Comparison of ENCODE assay signal across 8 mouse cellular contexts in the genomic region with DNA sequence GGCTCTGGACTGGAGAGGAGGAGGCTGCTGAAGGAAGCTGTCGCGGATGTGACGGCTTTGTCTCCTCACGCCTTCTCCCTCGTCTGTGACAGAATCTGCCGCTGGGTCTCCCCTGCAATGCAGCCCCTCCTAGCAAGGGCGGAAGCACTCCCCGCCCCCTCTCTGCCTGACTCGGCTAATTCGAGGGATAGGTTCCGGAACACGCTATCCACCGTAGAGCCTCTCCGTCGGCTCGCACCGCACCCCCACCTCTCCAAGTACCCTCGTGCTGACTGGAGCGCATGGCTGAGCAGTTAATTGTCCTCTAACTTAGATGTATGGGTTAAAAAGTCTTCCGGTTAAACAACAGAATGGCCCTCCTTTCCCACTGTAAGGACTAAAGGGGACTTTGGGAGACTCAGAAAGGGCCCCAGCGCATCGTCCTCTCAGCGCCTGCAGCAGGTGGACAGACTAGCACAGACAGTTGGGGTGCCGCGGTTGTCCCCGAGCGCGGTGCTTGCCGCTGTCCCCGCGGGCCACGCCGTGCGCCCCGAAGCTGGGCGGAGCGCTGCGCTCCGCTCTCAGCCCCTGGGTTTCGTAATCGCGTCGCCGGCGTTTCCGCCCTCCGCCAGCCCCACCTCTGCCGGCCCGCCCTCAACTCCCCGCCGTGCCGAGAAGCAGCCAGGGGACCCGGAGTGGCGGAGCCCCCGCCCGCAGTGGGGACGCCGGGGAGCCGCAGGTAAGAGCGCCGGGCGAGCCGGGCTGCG. TPM values are rescaled to one million over a fixed set of nuclear protein-coding genes. Genes with fewer than 3 reads are reported as not detected.
A peak's percentile ranks its signal among the peaks of the same experiment; 100 is the strongest.
DNase-seq lines count a peak whose midpoint lies in the region; ATAC-seq and TF ChIP-seq lines count a peak whose summit lies in the region.

TSS of gene Cdc42se1 (plus strand) at position 585 of the 746 bp plus-strand sequence.

- H3K27ac ChIP-seq in bone marrow macrophage, adult 2 months (ENCODE audit: insufficient read depth, low read depth, low read length), result peak within 1 kb of the TSS; percentile 99
- peak within 1 kb of the TSS; percentile 99 for H3K27ac ChIP-seq in embryonic facial prominence, embryonic 15.5 days (replicated peaks)
- H3K27ac ChIP-seq in kidney, embryonic 14.5 days (ENCODE audit: low read depth, low read length), result peak within 1 kb of the TSS; percentile 91
- H3K27ac ChIP-seq in limb, embryonic 14.5 days (replicated peaks; ENCODE audit: low read depth, low read length), result peak within 1 kb of the TSS; percentile 86
- H3K27ac ChIP-seq in midbrain, embryonic 16.5 days (ENCODE audit: low read length), result peak within 1 kb of the TSS; percentile 98

- peak; percentile 9; the same call in 1 of the 2 replicates for TF ChIP-seq POLR2A in bone marrow macrophage, adult 2 months (IDR thresholded peaks at IDR 0.05; ENCODE audit: borderline replicate concordance, low read depth, low read length)
- TF ChIP-seq POLR2A in limb, embryonic 14.5 days (IDR thresholded peaks at IDR 0.05; ENCODE audit: borderline replicate concordance, extremely low read depth, insufficient read depth, insufficient read length), result peak; percentile 83; the same call in 1 of the 2 replicates

- peaks cover 18% of the 10 kb centered on the region for H3K4me1 ChIP-seq in bone marrow macrophage, adult 2 months (ENCODE audit: control insufficient read depth, insufficient read depth, low read length)
- peaks cover 37% of the 10 kb centered on the region for H3K4me1 ChIP-seq in embryonic facial prominence, embryonic 15.5 days
- H3K4me1 ChIP-seq in kidney, embryonic 14.5 days (ENCODE audit: control insufficient read depth, insufficient read depth, low read length), result peaks cover 32% of the 10 kb centered on the region
- H3K4me1 ChIP-seq in limb, embryonic 14.5 days (ENCODE audit: control insufficient read depth, insufficient read depth, low read length), result peaks cover 28% of the 10 kb centered on the region
- peaks cover 42% of the 10 kb centered on the region for H3K4me1 ChIP-seq in midbrain, embryonic 16.5 days (ENCODE audit: control insufficient read depth, insufficient read depth, low read length)

- peak within 1 kb of the TSS; percentile 76 for H3K4me2 ChIP-seq in embryonic facial prominence, embryonic 15.5 days (replicated peaks)
- peak within 1 kb of the TSS; percentile 90 for H3K4me2 ChIP-seq in kidney, embryonic 14.5 days (replicated peaks; ENCODE audit: low read depth, low read length)
- peak within 1 kb of the TSS; percentile 73 for H3K4me2 ChIP-seq in limb, embryonic 14.5 days (replicated peaks; ENCODE audit: low read depth, low read length, severe bottlenecking)
- peak within 1 kb of the TSS; percentile 89 for H3K4me2 ChIP-seq in midbrain, embryonic 16.5 days (ENCODE audit: low read length)

- peak within 1 kb of the TSS; percentile 91 for H3K9ac ChIP-seq in embryonic facial prominence, embryonic 15.5 days
- peak within 1 kb of the TSS; percentile 93 for H3K9ac ChIP-seq in kidney, embryonic 14.5 days (ENCODE audit: low read depth, low read length)
- peak within 1 kb of the TSS; percentile 84 for H3K9ac ChIP-seq in limb, embryonic 14.5 days (ENCODE audit: low read depth, low read length, severe bottlenecking)
- H3K9ac ChIP-seq in midbrain, embryonic 16.5 days (ENCODE audit: low read depth, low read length), result peak within 1 kb of the TSS; percentile 90

- no peak for TF ChIP-seq CTCF in bone marrow macrophage, adult 2 months (IDR thresholded peaks at IDR 0.05; ENCODE audit: low read depth, low read length)

- peak within 1 kb of the TSS; percentile 88 for H3K4me3 ChIP-seq in bone marrow macrophage, adult 2 months (ENCODE audit: insufficient read depth, low read length)
- peak within 1 kb of the TSS; percentile 89 for H3K4me3 ChIP-seq in embryonic facial prominence, embryonic 15.5 days (replicated peaks)
- peak within 1 kb of the TSS; percentile 79 for H3K4me3 ChIP-seq in kidney, embryonic 14.5 days (ENCODE audit: low read length)
- peak within 1 kb of the TSS; percentile 75 for H3K4me3 ChIP-seq in limb, embryonic 14.5 days (replicated peaks; ENCODE audit: low read length)
- peak within 1 kb of the TSS; percentile 84 for H3K4me3 ChIP-seq in midbrain, embryonic 16.5 days (ENCODE audit: low read depth, low read length)

- peaks cover 33% of the 10 kb centered on the region for H3K36me3 ChIP-seq in embryonic facial prominence, embryonic 15.5 days
- H3K36me3 ChIP-seq in kidney, embryonic 14.5 days (ENCODE audit: control insufficient read depth, insufficient read depth, low read length), result peaks cover 34% of the 10 kb centered on the region
- peaks cover 35% of the 10 kb centered on the region for H3K36me3 ChIP-seq in limb, embryonic 14.5 days (ENCODE audit: control insufficient read depth, insufficient read depth, low read length)
- peaks cover 22% of the 10 kb centered on the region for H3K36me3 ChIP-seq in midbrain, embryonic 16.5 days (ENCODE audit: control insufficient read depth, insufficient read depth, low read length)

- WGBS in embryonic facial prominence, embryonic 15.5 days, result under 1% methylated on average over 62 of the region's 64 CpGs
- WGBS in kidney, embryonic 14.5 days, result under 1% methylated on average over 54 of the region's 64 CpGs
- WGBS in limb, embryonic 14.5 days, result under 1% methylated on average over 64 of the region's 64 CpGs
- WGBS in midbrain, embryonic 16.5 days, result 0% methylated on average over 51 of the region's 64 CpGs

- no peaks in the 10 kb centered on the region for H3K27me3 ChIP-seq in embryonic facial prominence, embryonic 15.5 days
- no peaks in the 10 kb centered on the region for H3K27me3 ChIP-seq in kidney, embryonic 14.5 days (ENCODE audit: control insufficient read depth, insufficient read depth, low read length)
- H3K27me3 ChIP-seq in limb, embryonic 14.5 days (ENCODE audit: control insufficient read depth, insufficient read depth, low read length), result no peaks in the 10 kb centered on the region
- no peaks in the 10 kb centered on the region for H3K27me3 ChIP-seq in midbrain, embryonic 16.5 days (ENCODE audit: control insufficient read depth, insufficient read depth, low read depth, low read length)

- peak; percentile 94 for DNase-seq in A20 (ENCODE audit: low read depth, low spot score)
- DNase-seq in heart, adult 9 months (ENCODE audit: low spot score in 2 of 2), result peak; percentile 89 to 91
- peak; percentile 94 for DNase-seq in limb, embryonic 14.5 days (ENCODE audit: low spot score)
- DNase-seq in spleen, postnatal 10 days (ENCODE audit: low spot score in 2 of 2), result peak; percentile 88 to 90

- H3K9me3 ChIP-seq in embryonic facial prominence, embryonic 15.5 days (replicated peaks), result no peaks in the 10 kb centered on the region
- no peaks in the 10 kb centered on the region for H3K9me3 ChIP-seq in kidney, embryonic 14.5 days (ENCODE audit: control insufficient read depth, low read length)
- no peaks in the 10 kb centered on the region for H3K9me3 ChIP-seq in limb, embryonic 14.5 days (ENCODE audit: control insufficient read depth, low read length)
- H3K9me3 ChIP-seq in midbrain, embryonic 16.5 days (replicated peaks; ENCODE audit: control insufficient read depth, low read length, poor library complexity, severe bottlenecking), result no peaks in the 10 kb centered on the region

- ATAC-seq in embryonic facial prominence, embryonic 15.5 days (ENCODE audit: insufficient number of reproducible peaks, low FRiP score, low TSS enrichment, low read depth), result peak; percentile 89
- ATAC-seq in kidney, embryonic 14.5 days (ENCODE audit: low FRiP score, low TSS enrichment), result peak; percentile 86
- ATAC-seq in limb, embryonic 14.5 days (ENCODE audit: low FRiP score, low read depth), result peak; percentile 87
- peak; percentile 93 for ATAC-seq in midbrain, embryonic 16.5 days

RNA-seq across cellular contexts. Expression of gene Cdc42se1, which starts in this region (rescaled TPM):
- 128 and 133 TPM in 2 replicates for polyA plus RNA-seq in bone marrow macrophage, adult 2 months (2012; ENCODE audit: insufficient read depth, insufficient read length, missing spikeins)
- 121 and 123 TPM in 2 replicates for polyA plus RNA-seq in embryonic facial prominence, embryonic 15.5 days (2015; fragmentation: Nextera tagmentation; extraction: Ambion mirVana)
- polyA plus RNA-seq in kidney, embryonic 14.5 days (2014; fragmentation: Nextera tagmentation; extraction: Ambion mirVana), result 109 and 113 TPM in 2 replicates
- 76.1 and 93.1 TPM in 2 replicates for polyA plus RNA-seq in limb, embryonic 14.5 days (2012; rRNA removed)
- polyA plus RNA-seq in limb, embryonic 14.5 days (2014; fragmentation: Nextera tagmentation; extraction: Ambion mirVana), result 119 and 126 TPM in 2 replicates
- polyA plus RNA-seq in midbrain, embryonic 16.5 days (2015; fragmentation: Nextera tagmentation; extraction: Ambion mirVana), result 46.6 and 50.9 TPM in 2 replicates

Comparison
In these comparisons a context has a peak if more than half of its experiments do, and no peak if none do; other contexts are left out.
1. Peak in every context shown above with its lines: DNase-seq, ATAC-seq, H3K4me3 ChIP-seq and H3K27ac ChIP-seq.